Mouse (Mus musculus): ENCODE results near the gene Rho.

The Rho gene

DNA sequence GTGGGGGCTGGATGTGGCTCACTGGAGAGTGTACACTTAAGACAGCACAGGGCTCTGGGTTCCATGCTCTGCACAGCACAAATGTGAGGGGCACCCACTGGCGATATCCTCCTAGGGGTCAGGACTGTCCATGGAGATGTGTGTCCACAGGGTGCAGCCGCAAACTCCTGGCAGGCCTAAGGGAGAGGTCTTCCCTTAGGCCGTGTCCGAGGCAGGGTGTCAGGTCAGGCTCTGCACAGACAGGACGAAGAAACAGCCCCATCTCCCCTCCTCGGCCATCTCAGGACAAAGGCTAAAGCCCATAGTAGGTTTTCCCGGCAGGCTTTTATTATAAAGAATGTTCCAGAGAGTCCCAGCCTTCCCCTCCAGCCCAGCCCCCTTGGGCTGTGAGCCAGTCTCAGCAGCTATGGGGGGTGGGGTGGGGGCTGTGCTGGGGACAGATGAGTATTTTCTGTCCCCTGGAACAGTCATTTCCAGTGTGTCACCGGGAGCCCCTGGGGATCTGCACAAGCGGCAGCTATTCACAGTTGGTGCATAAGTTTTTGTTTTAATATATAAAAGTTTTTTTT is 23.0 kb downstream of the Rho start:
- no peak for ATAC-seq (ENCODE audit: insufficient number of reproducible peaks, low FRiP score, low TSS enrichment)

DNA sequence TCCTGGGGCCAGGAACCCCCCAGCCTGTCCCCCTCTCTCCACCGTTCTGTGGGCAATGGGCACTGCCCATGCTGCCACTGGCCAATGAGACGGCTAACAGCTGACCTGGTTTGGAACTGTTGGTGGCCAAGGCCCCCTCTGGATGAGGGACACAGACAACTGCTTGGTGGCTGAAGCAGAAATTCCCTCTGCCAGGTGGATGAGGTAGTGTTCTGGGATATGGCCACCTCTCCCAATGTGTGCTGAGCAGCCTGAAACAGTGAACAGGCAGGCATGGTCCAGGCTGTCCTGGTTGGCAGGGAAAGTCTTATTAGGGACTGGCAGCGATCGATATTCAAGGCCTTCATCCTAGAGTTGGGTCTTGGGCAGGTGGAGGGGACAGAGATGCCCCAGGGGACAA is 23.6 kb downstream of the Rho start:
- ATAC-seq (ENCODE audit: insufficient number of reproducible peaks, low FRiP score, low TSS enrichment) = peak; percentile 53

DNA sequence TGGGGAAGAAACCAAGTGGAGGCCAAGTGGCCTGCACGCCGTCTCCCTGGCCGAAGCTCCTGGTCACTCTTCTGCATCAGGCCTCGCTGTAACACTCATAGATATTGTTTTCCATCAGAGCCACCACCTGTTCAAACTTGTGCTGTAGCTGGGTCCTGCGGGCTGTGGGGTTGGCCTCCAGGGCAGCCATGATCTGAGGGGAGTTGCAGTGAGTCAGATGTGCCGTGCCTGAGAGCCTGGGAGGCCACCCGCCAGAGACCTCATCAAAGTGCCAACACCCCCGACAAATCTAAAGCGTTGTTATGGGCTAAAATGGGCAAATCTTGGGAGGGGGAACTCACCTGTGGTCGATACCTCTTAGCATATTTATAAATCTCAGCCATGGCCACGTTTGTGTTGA is 24.1 kb downstream of the Rho start:
- no peak for ATAC-seq (ENCODE audit: insufficient number of reproducible peaks, low FRiP score, low TSS enrichment)

DNA sequence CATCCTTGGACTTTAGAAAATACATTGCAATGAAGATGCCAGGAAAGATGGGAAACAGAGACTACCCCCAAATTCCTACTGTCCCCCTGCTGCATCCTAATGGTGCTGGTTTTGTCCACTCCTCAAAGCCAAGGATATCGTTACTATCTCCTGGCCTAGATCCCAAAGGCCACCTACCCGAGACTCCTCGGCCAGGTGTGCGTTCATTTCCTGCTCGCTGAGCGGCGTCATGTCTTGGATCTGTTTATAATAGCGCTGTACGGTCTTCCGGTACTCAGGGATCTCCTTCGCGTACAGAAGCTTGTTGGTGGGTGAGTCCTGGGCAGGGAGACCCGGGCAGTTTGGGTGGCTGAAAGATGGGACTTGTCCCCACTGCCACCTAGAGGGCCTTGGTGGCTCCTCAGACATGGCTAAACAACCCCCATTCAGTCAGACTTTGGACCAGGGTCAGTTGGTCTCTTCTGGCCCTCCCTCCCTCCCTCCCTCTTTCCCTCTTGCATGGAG is 24.9 kb downstream of the Rho start:
- ATAC-seq (ENCODE audit: insufficient number of reproducible peaks, low FRiP score, low TSS enrichment) = no peak

DNA sequence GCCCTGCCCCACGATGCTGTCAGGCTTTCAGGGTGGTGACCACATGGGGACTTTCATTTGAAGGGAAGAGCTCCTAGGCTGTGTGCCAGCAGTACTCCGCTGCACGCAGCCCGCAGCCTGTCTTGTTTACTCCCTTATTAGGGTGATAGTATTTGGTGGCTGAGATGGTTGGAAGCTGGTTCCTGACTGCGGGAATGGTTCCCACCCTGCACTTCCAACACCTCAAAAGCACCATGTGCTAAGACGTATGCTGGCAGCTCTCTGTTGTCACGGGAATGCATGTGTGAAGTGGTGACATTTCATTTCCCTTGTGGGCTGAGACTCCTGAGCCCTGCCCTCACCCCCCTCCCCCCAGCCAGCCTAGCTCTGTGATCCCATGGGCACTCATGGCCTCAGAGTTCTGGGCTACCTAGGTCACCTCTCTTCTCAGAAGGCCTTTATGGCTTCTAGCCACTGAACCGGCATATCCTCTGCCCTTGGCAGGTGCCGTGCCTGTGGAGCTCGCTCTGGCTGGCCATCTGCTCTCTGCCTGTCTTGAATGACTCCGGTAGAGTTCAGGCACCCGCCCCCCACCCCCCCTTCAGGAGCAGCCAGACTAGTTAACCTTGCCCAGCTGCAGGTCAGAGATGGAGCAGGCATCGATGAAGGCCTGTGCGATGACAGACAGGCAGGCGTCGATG is 25.5 kb downstream of the Rho start:
- ATAC-seq (ENCODE audit: insufficient number of reproducible peaks, low FRiP score, low TSS enrichment) = peak; percentile 72

DNA sequence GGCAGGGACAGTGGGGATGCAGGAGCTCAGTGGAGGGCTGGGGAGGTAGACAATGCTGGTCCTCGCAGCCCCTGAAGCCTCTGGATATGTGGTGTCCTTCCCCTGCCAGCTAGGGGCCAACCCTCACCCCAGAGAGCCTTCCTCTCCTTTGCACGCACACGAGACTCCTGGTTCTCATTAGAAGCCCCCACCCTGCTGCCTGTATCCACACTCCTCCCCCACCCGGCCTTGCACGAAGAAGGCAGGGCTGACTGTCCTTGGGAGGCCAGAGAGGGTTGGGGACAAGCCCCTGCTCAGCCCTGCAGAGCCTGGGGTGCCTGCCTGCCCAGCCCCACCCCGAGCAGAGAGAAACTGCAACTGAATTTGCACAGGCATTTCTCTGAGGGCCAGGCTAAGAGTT is 26.1 kb downstream of the Rho start:
- no peak for ATAC-seq (ENCODE audit: insufficient number of reproducible peaks, low FRiP score, low TSS enrichment)

DNA sequence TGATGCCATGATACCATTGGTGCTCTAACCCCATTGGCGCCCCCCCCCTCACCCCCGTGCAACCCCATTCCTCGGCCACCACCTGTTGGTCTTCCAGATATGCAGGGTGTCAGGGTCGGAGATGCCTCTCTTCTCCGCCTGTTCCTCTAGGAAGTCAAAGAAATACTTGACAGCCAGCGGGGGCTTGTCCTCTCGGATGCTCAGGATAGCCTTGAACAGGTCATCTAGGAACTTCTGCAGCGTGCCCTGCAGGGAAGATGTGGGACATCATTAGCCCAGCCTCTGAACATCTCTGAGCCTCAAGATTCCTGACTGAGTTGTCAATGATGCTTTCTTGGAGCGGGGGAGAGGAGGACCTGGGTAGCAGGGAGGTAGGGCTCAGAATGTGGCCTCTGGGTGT is 26.9 kb downstream of the Rho start:
- no peak for ATAC-seq (ENCODE audit: insufficient number of reproducible peaks, low FRiP score, low TSS enrichment)

DNA sequence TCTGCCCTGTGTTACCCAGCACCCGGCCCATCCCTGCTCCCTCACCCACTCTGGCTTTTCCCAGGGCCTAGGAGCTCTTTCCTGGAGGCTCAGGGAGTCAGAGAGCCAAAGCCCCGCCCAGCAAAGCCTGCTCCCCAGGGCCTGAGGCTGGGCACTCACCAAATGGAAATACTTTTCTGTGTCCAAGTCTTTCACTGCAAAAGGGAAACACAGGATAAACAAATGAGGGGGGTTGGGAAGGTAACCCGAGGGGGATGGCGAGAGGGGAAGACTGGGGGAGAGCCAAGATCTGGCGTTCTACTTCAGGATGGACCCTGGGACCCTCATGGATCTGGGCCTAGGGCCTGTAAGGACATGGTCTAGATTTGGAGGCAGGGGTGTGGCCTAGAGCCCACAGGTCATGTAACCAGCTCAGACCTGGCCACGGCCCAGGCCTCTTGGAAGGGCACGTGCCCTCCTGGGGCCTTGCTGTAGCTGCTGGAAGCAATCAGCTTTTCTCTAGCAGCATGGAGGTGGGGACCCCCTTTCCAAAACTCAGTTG is 27.7 kb downstream of the Rho start:
- ATAC-seq (ENCODE audit: insufficient number of reproducible peaks, low FRiP score, low TSS enrichment) = no peak

DNA sequence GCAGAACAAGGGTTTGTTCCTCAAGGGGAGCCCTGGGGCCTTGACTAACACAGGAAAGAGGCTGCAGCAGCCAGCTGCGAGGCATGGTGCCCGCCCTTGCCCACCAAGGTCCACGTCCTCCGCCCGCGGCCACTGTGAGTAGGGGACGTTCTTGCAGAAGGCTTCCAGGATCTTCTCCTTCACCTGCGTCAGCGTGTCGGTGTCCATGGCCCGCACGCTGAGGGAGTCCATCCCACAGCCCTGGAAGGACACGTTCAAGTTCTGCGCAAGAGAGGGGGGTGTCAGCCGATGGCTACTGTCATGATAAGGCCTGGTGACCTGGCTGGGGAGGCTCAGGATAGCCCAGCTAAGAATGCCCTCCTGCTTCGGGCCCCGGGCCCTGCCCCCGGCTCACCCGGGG is 28.8 kb downstream of the Rho start:
- ATAC-seq (ENCODE audit: insufficient number of reproducible peaks, low FRiP score, low TSS enrichment) = no peak

DNA sequence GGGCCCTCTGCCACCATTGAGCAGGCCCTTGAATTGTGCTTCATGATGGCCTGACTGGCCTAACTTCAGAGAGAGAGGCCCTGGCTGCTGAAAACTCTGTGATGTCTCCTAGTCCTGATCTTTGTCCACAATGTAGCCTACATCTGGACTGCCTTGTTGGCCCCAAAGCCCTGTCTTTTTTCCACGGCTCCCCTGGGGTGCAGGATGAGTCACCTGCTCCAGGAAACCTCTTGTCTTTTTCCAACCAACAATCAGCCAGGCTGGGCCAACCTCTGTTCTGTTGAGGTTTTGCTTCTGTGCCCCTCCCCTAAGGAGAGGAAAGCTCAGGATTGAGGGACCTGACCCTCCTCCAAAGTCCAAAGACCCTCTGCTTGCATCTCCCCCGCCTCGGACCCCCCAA is 30.2 kb downstream of the Rho start:
- ATAC-seq (ENCODE audit: insufficient number of reproducible peaks, low FRiP score, low TSS enrichment) = no peak

DNA sequence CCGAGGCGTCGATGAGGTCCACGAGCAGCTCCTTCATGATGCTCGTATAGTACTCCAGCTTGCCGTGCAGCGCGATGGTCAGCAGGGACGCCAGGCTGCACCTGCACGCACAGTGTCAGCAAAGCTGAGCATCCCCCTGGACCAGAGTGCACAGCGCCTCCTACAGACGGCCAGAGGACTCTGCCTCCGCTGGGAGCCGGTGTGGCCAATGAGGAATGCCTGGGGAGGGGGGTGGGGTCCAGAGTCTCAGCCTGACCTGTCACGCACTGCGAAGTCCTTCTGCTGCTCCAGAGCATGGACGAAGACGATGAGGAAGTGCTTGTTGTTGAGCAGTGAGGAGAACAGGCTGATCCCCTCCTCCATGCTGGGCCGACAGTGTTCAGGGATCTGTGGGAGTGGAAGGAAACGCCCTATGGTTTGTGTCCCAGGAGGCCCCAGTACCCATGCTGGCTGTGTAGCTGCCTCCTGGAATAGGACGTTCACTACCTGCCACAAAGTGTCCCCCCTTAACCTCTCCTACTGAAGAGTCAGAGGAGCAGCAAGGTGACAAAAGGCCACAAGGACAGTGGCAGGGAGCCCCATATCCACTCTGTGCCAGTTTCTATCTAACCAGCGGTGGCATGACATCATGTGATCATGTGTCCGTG is 31.0 kb downstream of the Rho start:
- ATAC-seq (ENCODE audit: insufficient number of reproducible peaks, low FRiP score, low TSS enrichment) = no peak

DNA sequence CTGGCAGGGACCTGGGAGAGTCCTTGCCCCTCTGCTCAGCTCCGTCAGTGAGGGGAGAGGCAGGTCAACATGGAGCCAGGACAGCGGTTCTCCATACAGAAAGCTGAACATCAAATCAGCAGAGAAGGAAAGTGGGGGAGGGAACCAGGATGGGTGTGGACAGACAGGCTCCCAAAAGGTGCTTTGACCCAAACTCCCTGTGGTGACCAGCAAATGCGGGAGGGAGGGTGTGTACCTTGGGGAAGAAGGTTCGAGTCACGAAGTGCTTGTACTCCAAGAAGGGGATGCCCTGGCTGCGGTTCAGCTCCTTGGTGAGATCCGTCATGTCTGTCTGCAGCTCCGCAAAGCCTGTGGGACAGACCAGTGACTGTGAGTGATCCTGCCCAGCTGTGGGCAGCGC is 32.1 kb downstream of the Rho start:
- ATAC-seq (ENCODE audit: insufficient number of reproducible peaks, low FRiP score, low TSS enrichment) = no peak

DNA sequence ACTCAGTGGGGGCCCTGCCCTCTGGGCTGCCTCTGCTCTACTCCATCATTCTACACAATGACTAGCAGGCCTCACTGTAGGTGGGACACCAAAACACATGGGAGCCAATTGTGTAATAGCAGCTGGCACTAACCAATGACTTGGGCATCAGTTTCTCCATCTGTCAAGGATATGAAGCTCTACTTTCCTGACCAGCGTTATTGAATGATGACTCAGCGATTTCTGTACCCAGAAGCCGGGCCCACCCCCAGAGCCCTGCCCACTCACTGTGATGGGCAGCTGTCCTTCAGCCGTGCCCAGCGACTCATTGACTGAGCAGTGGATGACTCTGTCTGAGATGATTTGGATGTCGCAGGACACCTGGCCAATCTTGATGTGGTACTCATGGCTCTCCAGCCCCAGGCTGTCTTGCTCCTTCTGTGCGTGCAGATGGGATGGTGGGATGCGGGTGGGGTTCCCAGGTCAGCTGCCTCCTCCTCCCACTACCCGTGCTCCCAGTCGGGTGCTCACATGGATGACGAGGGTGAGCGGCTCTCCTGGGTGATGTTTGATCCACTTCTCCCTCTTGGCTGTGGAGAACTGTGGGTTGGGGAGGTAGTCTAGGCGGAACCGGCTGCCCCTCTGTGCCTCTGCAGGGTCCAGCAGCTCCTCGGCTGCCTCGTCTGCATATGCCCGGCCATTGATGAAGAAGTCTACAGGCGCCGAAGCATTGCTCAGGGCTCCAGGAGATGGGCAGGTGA is 34.8 kb downstream of the Rho start:
- ATAC-seq (ENCODE audit: insufficient number of reproducible peaks, low FRiP score, low TSS enrichment) = no peak

DNA sequence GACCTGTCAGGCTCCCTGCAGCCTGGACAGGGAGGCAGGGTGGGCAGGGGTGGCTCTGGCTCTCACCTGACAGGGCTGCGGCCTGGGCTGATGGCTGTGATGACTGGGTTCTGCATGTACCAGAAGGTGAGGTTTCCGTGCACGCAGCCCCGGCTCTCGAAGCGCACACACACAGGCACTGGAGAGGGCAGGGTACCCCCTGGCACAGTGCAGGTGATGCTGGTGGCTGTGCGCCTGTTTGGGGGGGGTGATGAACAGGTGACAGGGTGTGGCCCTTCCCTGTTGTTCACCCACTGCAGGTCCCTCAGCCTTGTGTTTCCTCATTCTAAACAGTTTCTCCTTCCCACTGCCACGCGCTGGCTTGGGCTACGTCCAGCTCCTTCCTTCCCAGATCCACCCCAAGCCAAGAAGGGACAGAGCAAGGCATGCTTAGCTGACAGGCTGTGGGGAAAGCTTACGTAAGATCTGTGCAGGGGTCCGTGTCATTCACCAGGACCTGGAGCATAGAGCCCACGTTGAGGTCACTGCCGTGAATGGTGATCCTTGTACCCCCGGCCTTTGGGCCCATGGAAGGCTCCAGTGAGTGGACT is 35.8 kb downstream of the Rho start:
- peak; percentile 4; the same call in 1 of the 2 replicates for ATAC-seq (ENCODE audit: insufficient number of reproducible peaks, low FRiP score, low TSS enrichment)

DNA sequence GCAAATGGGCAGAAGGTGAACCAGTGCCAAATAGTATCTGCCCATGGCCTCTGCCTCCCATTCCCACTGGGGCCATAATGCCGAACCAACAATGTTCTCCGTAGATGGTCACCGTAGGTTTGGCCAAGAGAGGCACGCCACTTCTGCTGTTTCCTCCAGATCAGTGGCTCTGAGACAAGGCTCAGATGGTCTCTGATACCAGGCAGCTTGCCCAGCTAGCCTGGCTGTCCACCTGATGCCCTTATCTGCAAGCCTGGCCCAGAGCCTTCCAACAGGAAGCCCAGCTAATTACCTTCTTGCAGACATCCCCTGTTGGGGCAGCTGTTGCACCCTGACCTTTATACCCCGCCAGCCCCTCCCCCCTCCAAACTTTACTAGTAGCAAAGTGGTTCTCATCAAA is 36.5 kb downstream of the Rho start:
- ATAC-seq (ENCODE audit: insufficient number of reproducible peaks, low FRiP score, low TSS enrichment) = peak; percentile 57

DNA sequence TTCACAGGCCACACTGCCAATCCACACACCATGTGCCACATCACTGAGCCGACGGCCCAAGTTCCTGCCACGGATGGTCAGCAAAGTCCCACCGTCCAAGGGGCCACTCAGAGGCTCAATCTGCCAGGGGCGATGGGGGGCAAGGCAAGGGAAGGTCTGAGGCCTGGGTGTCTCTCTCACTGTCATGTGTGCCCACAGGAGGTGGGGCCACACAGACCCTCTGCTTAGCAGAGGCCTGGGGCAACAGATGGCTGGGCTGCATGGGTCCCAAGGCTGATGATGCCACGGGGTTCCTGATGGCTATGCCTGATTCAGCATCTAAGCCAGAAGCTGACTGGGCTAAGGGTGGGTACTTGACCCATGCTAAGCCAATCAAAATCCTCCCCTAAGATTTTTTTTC is 37.2 kb downstream of the Rho start:
- ATAC-seq (ENCODE audit: insufficient number of reproducible peaks, low FRiP score, low TSS enrichment) = 0 out of 2 replicates have a peak, but pooled peaks have one; percentile 1

DNA sequence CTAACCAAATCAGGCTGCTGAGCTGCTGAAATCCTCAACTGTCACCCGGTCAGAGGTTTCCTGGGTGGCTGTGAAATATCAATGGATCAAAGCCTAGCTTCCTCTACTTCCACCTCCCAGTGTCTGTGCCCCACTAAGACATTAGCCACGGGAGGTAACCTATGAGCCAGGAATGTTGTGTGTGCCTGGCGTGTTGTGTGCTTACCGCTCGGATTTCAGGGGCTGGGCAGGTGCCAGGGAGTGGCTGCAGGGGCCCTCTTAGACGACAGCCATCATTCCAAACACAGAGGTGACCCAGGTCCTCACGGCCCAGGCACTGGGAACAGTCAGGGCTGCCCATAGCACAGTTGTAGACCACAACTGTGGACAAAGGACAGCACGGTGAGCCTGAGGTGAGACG is 37.6 kb downstream of the Rho start:
- ATAC-seq (ENCODE audit: insufficient number of reproducible peaks, low FRiP score, low TSS enrichment) = no peak

DNA sequence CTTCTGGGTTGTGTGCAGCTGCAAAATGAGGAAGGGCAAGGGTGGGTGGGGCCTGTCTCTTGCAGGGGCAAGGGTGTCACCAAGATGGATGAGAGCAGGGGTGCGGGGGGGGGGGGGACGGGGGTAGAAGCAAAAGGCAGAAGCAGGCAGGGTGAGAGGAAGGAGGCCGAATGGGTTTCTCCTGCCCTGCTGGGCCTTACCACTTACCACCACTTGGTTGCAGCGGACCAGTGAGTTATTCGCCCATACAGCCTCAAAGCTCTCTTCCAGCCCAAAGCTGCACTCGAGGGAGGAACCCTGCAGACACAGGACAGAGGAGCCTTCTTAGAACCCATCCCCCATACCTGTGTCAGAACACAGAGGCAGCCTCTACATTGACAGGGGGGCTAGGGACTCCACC is 38.4 kb downstream of the Rho start:
- no peak for ATAC-seq (ENCODE audit: insufficient number of reproducible peaks, low FRiP score, low TSS enrichment)

DNA sequence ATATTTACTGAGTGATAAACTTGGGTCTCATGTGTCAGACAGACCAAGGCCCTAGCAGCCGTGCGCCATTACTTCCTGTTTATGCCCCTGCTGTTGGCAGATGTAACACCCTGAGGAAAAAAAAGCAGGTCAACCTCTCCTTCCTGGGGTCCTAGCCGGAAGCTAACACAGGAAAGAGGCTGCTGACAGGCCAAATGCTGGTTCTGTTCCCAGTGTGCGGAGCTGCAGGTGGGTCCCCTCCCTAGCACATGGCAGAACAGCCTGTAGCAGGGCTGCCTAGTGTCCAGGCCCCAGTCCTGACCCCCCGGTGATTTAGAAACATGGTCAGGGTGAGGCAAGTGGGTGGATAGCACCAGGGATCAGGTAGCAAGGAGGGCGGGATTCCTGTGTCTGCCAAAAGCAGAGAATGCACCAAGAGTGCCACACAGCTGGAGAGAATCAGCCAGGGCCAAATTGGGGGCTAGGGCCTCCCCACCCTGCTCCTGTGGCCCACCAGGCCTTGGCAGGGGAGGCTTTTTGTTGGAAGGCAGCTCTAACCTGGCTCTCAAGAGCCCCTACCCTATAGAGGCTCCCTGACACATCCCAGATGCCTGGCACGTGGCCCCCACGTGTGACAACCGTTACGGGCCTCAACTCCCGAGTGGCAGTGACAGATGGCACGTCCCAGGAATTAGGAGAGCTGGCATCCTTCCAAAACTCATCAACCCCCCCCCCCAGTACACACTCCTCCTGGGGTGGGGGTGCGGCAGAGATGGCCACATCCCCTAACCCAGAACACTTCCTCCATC is 39.9 kb downstream of the Rho start:
- ATAC-seq (ENCODE audit: insufficient number of reproducible peaks, low FRiP score, low TSS enrichment) = no peak

Measured in cerebellum, adult (tissue).